Mouse (Mus musculus) heart, adult 2 months (tissue): Measurements from ENCODE around the gene Utp3. TPM values are rescaled to one million over a fixed set of nuclear protein-coding genes. Genes with fewer than 3 reads are reported as not detected.

ENCODE experiments used
- DNase-seq, 2 experiments: peaks; one replicate each; pipeline ENCODE4 v3.0.0; 2021
- H3K27ac ChIP-seq: fragments of 200-600 bp; 2 replicates; pipeline ENCODE4 v1.8.1; 2022
- H3K27me3 ChIP-seq: fragments of 200-500 bp; 2 replicates; pipeline ENCODE4 v1.6.1; 2012; ENCODE audit warnings: mild to moderate bottlenecking, low read length, inconsistent platforms, mixed read lengths; ENCODE audit not compliant: control insufficient read depth, insufficient read depth
- H3K36me3 ChIP-seq: fragments of 200-500 bp; 2 replicates; pipeline ENCODE4 v1.6.1; 2012; ENCODE audit warnings: low read length, inconsistent platforms; ENCODE audit not compliant: control insufficient read depth, insufficient read depth
- H3K4me1 ChIP-seq: fragments of 200-500 bp; 2 replicates; pipeline ENCODE4 v1.6.1; 2011; ENCODE audit warnings: low read length; ENCODE audit not compliant: control insufficient read depth, insufficient read depth
- H3K4me3 ChIP-seq: fragments of 200-600 bp; 2 replicates; pipeline ENCODE4 v1.8.1; 2022
- H3K79me2 ChIP-seq: fragments of 200-500 bp; replicated peaks from 2 replicates; pipeline ENCODE4 v1.6.1; 2012; ENCODE audit warnings: mild to moderate bottlenecking, inconsistent platforms, low read length, moderate library complexity, mixed read lengths; ENCODE audit not compliant: control insufficient read depth, insufficient read depth
- H3K9ac ChIP-seq: fragments of 200-500 bp; 2 replicates; pipeline ENCODE4 v1.6.1; 2012; ENCODE audit warnings: low read depth, mild to moderate bottlenecking, control low read depth, inconsistent platforms, low read length, mixed read lengths
- CTCF ChIP-seq: fragments of 200-600 bp; IDR thresholded peaks from 2 replicates; pipeline ENCODE4 v1.8.1; 2022; ENCODE audit warnings: antibody characterized with exemption, mild to moderate bottlenecking, moderate library complexity
- EP300 ChIP-seq: fragments of 200-500 bp; IDR thresholded peaks from 2 replicates; pipeline ENCODE4 v1.6.1; 2011; ENCODE audit warnings: low read depth, low read length, control low read depth; ENCODE audit not compliant: insufficient read depth
- POLR2A ChIP-seq: fragments of 200-500 bp; IDR thresholded peaks from 2 replicates; pipeline ENCODE4 v1.6.1; 2011; ENCODE audit warnings: mild to moderate bottlenecking, low read depth, low read length, control low read depth; ENCODE audit not compliant: insufficient read depth
- WGBS: fragments of 180-500 bp; shearing (Covaris S2); methylation state at CpG from one replicate; pipeline ENCODE4 v1.1.7; 2018; 5-methylcytosine and 5-hydroxymethylcytosine counted together
- intact Hi-C: fragments of 180-260 bp; cut with DNase I; formaldehyde crosslinking; loops from one replicate; pipeline ENCODE4 v1.15.1; 2025
- polyA plus RNA-seq: library from polyadenylated mRNA; depleted of rRNA; stranded (reverse); fragments of >200 nt; gene quantifications from 2 replicates; pipeline ENCODE4 v1.2.3, GENCODE M21; 2012
- total RNA-seq, 2 experiments: library from RNA; stranded (reverse); gene quantifications; 2 replicates each; pipeline ENCODE4 v1.2.3; 2021

Gene Utp3
- total and polyA plus RNA-seq, 3 experiments = 6.9 to 22.7 (median 19.9) TPM

DNA sequence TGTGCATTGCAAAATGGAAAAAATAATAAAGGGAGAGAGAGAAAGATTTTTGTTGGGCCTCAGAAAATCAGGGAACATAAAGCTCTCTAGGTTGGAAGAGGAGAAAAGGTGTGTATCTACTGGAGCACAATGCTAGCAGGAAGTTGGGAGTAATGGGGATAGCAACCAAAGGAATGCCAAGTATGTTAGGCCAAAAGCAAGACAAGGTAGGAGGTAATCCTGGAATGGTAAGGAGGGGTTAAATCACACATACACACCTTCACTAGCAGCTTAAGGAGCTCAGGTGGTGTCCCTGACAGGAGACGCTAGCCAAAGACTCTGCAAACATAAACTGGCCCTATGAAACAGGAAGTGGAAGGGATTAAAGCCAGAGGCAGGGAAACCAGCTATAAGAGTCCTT lies 4.7 kb downstream of the Utp3 start:
- WGBS = 38% methylated on average over 1 of the region's 1 CpGs
- no peak for DNase-seq
- Histone ChIP-seq H3K4me1 (peaks cover 2% of the 10 kb centered on the region; the same call in 1 of the 2 replicates), H3K27me3 (no peaks in the 10 kb centered on the region), H3K4me3 (no peak overlapping the region), H3K79me2 (peaks cover 3% of the 10 kb centered on the region; the same call in 1 of the 2 replicates), H3K27ac (no peak overlapping the region), H3K36me3 (peaks cover 13% of the 10 kb centered on the region), H3K9ac (no peak overlapping the region)
- intact Hi-C loops = no loop called here
- TF ChIP-seq POLR2A = no peak
- TF ChIP-seq CTCF = no peak

DNA sequence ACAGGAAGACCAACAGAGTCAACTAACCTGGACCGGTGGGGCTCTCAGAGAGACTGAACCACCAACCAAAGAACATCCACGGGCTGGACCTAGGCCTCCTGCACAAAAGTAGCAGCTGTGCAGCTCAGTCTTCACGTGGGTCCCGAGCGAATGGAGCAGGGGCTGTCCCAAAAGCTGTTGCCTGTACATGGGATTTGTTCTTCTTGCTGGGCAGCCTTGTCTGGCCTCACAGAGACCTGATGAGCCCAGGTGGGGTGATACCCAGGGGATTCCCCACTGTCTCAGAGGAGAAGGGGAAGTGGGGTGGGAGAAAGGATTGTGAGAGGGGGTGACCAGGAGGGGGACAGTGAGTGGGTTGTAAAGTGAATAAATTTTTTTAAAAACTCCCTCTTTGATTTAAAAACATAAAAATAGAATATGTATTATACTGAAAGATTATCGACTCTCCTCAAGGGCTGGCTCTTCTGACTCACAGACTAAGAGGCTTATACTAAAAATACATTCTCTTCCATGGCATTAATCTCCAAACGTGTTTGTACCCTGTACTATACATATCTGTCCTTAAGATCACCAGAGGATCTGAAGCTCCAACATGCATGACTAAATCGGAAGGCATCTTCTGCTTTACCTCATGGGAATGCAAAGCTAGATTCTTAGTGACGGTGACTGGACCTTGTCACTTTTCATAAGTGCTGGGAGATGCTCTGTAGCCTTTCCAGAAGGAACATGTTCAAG lies 7.0 kb downstream of the Utp3 start:
- no peak for DNase-seq
- no peak overlapping the region for H3K4me3 ChIP-seq
- 76% methylated on average over 9 of the region's 9 CpGs for WGBS
- H3K79me2 ChIP-seq = no peaks in the 10 kb centered on the region
- H3K27me3 ChIP-seq = no peaks in the 10 kb centered on the region
- intact Hi-C loops = no loop called here
- no peak overlapping the region for H3K9ac ChIP-seq
- H3K27ac ChIP-seq = no peak overlapping the region
- TF ChIP-seq CTCF (no peak), POLR2A (no peak), EP300 (no peak)
- peaks cover 2% of the 10 kb centered on the region for H3K36me3 ChIP-seq
- H3K4me1 ChIP-seq = peaks cover 3% of the 10 kb centered on the region; the same call in 1 of the 2 replicates

DNA sequence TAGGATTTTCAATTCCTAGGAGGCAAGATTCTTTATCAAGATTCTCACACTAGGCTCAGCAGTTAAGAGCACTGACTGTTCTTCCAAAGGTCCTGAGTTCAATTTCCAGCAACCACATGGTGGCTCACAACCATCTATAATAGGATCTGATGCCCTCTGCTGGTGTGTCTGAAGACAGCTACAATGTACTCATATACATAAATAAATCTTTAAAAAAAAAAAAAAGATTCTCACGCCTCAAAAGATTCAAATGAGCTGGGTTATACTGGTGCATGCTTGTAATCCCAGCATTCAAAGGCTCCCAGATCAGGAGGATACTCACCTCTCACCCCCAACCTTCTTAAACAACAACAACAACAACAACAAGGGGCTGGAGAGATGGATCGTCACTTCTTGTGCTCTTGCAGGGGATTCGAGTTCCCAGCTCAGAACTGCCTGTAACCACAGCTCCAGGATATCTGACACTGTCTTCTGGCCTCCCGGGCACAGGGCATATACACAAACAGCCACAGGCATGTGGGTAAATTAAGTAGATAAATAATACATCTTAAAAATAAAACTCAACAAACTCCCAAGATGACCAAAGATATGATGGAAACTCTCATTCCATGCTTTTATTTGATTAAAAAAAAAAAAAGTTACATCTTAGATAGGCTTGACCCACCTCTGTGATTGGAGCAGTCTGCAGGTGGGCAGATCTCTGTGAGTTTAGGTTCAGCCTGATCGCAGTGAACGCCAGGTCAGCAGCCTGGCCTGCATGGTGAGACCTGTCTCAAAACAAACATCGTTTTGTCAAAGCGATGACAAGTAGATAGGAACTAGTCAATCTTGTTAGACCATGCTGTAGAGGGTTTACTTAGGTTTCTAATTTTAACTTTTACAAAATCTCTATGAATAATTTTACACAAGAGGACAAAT lies 8.9 kb downstream of the Utp3 start:
- 80% methylated on average over 8 of the region's 8 CpGs for WGBS
- Histone ChIP-seq H3K27me3 (no peaks in the 10 kb centered on the region), H3K4me1 (peaks cover 6% of the 10 kb centered on the region), H3K9ac (no peak overlapping the region), H3K36me3 (no peaks in the 10 kb centered on the region), H3K79me2 (no peaks in the 10 kb centered on the region), H3K4me3 (no peak overlapping the region), H3K27ac (no peak overlapping the region)
- TF ChIP-seq POLR2A (no peak), EP300 (no peak), CTCF (no peak)
- no peak for DNase-seq
- intact Hi-C loops = no loop called here

DNA sequence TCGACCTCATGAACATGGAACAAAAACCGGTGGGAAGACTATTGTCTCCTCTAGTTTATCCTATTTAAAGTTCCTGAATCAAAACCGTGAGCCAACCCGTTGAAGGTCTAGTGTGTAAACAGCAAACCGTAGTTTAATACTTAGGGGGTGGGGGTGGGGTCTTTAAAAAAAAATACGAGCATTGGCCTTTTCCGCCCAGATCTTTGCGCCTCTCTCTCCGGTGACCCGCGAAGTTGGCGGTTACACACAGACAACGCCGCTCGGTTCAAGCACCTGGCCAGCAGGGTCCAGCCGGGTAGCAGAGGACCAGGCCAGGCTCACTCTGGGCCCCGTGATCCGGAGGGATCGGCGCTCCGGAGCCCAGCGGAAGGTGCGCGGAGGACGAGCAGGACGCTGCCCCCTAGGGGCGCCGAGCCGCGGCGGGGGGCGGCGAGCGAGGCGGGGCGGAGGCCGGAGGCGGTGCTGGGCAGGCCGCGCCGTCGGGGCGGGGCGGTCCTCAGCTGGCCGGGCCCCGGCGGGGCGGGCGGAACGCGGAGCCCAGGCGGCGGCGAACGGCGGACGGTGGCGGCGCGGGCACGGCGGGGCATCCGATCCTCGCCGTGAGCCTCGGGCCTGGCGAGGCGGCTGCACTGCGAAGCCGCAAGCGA lies 10.4 kb downstream of the Utp3 start, which contains the start of gene Rufy3:
Gene Rufy3, plus strand, starts transcription at position 540 of the 647 bp plus-strand sequence.
- H3K27me3 ChIP-seq = no peaks in the 10 kb centered on the region
- H3K4me1 ChIP-seq = peaks cover 6% of the 10 kb centered on the region
- no peaks in the 10 kb centered on the region for H3K36me3 ChIP-seq
- H3K4me3 ChIP-seq = peak within 1 kb of the TSS; percentile 83
- under 1% methylated on average over 71 of the region's 71 CpGs for WGBS
- peak within 1 kb of the TSS; percentile 76 for H3K9ac ChIP-seq
- peak within 1 kb of the TSS; percentile 94 for H3K27ac ChIP-seq
- peak; percentile 94 to 95 for DNase-seq
- intact Hi-C loops = loop anchor here (2.0 to 5.0 kb wide), 3 partner anchors 113 to 203 kb away; partner anchors contain the start of genes Grsf1 and Mob1b
- 0 out of 2 replicates have a peak, but pooled peaks cover 3% of the 10 kb centered on the region for H3K79me2 ChIP-seq
- TF ChIP-seq CTCF (peak; percentile 70), POLR2A (peak; percentile 76; the same call in 1 of the 2 replicates), EP300 (no peak)

DNA sequence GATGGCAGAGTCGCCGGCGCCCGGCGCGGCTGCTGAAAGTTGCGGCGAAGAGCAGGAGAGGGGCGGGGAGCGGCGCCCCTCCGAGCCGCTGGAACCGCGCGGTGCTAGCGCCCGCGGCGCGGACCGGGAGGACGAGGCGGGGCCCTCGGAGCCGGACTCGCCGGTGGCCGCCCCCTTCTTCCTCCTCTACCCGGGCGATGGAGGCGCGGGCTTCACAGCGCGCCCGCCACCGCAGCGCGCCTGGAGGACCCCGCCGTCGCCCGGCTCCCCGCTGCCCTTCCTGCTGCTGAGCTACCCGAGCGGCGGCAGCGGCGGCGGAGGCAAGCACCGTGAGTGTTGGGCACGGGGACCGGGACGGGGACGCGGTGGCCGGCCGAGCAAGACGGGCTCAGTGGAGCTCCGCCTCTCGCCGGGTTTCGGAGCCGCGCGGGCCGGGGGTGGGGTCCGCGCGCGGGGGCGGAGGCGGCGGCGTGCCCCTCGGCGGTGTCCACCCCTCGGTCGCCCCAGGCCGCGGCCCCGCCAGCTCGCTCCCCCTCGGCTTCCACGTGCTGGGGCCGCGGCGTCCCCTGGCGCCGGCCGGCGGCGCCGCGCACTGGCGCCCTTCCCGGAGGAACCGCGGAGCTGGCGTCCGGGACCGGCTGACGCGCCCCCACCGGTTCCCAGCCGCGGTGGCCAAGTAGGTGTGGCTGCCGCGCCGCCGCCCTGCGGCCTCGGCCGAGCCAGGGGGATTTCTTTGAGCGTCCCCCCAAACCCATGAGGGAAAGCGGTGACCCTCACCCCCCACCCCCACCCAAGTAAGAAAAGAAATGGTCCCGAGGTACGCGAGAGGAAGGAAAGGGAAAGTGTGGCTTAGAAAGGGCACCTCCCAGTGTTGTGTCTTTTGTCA lies 11.1 kb downstream of the Utp3 start:
- Histone ChIP-seq H3K4me1 (peaks cover 6% of the 10 kb centered on the region), H3K4me3 (peak overlapping the region; percentile 83), H3K36me3 (no peaks in the 10 kb centered on the region), H3K27me3 (no peaks in the 10 kb centered on the region), H3K79me2 (0 out of 2 replicates have a peak, but pooled peaks cover 3% of the 10 kb centered on the region), H3K9ac (peak overlapping the region; percentile 76), H3K27ac (peak overlapping the region; percentile 88)
- DNase-seq = peak; percentile 89 to 90
- intact Hi-C loops = loop anchor here (2.0 to 5.0 kb wide), 3 partner anchors 112 to 202 kb away; partner anchors contain the start of genes Grsf1 and Mob1b
- TF ChIP-seq CTCF (peak; percentile 42), POLR2A (no peak)
- WGBS = 2% methylated on average over 97 of the region's 119 CpGs
